Mouse (Mus musculus): Measurements from ENCODE around the gene Nek8. TPM values are rescaled to one million over a fixed set of nuclear protein-coding genes. Genes with fewer than 3 reads are reported as not detected.

Nek8 gene
- polyA plus RNA-seq (2015; fragmentation: Nextera tagmentation; extraction: Ambion mirVana) = 17.3 and 18.4 TPM in 2 replicates

GRCm38 (mm10) chr11:78176402-78176862, at the start of gene Nek8, which contains the start of gene Tlcd1:
Gene Nek8, minus strand, starts transcription at chr11:78176675.
Gene Tlcd1, plus strand, starts transcription at chr11:78176711.
- Histone ChIP-seq H3K36me3 (peaks cover 20% of the 10 kb centered on the region), H3K9me3 (replicated peaks) (no peaks in the 10 kb centered on the region), H3K27me3 (no peaks in the 10 kb centered on the region), H3K27ac (replicated peaks) (peak within 1 kb of the TSS; percentile 99), H3K9ac (peak within 1 kb of the TSS; percentile 75), H3K4me2 (replicated peaks) (peak within 1 kb of the TSS; percentile 90), H3K4me3 (replicated peaks) (peak within 1 kb of the TSS; percentile 74), H3K4me1 (peaks cover 37% of the 10 kb centered on the region)
- ATAC-seq (ENCODE audit: insufficient number of reproducible peaks, low FRiP score, low TSS enrichment, low read depth) = peak; percentile 54; the same call in 1 of the 2 replicates
- under 1% methylated on average over 32 of the region's 32 CpGs for WGBS

GRCm38 (mm10) chr11:78223586-78223985, 47.1 kb upstream of the Nek8 start:
- H3K4me2 ChIP-seq (replicated peaks) = no peak overlapping the region
- H3K27me3 ChIP-seq = no peaks in the 10 kb centered on the region
- 82% methylated on average over 4 of the region's 4 CpGs for WGBS
- no peak overlapping the region for H3K4me3 ChIP-seq (replicated peaks)
- no peaks in the 10 kb centered on the region for H3K4me1 ChIP-seq
- ATAC-seq (ENCODE audit: insufficient number of reproducible peaks, low FRiP score, low TSS enrichment, low read depth) = no peak
- no peak overlapping the region for H3K27ac ChIP-seq (replicated peaks)
- no peaks in the 10 kb centered on the region for H3K9me3 ChIP-seq (replicated peaks)
- H3K9ac ChIP-seq = no peak overlapping the region
- peaks cover 96% of the 10 kb centered on the region for H3K36me3 ChIP-seq

- H3K27me3 ChIP-seq = no peaks in the 10 kb centered on the region
- H3K4me2 ChIP-seq (replicated peaks) = no peak overlapping the region
- H3K36me3 ChIP-seq = peaks cover 95% of the 10 kb centered on the region
- no peaks in the 10 kb centered on the region for H3K4me1 ChIP-seq
- H3K4me3 ChIP-seq (replicated peaks) = no peak overlapping the region
- H3K27ac ChIP-seq (replicated peaks) = no peak overlapping the region
- 85% methylated on average over 11 of the region's 11 CpGs for WGBS
- H3K9ac ChIP-seq = no peak overlapping the region
- ATAC-seq (ENCODE audit: insufficient number of reproducible peaks, low FRiP score, low TSS enrichment, low read depth) = no peak
- H3K9me3 ChIP-seq (replicated peaks) = no peaks in the 10 kb centered on the region
Observed at GRCm38 (mm10) chr11:78215709-78216317, 39.3 kb upstream of the Nek8 start.

- Histone ChIP-seq H3K4me1 (no peaks in the 10 kb centered on the region), H3K27ac (replicated peaks) (no peak overlapping the region), H3K36me3 (peaks cover 97% of the 10 kb centered on the region), H3K27me3 (no peaks in the 10 kb centered on the region), H3K9me3 (replicated peaks) (no peaks in the 10 kb centered on the region), H3K4me3 (replicated peaks) (no peak overlapping the region), H3K9ac (no peak overlapping the region), H3K4me2 (replicated peaks) (no peak overlapping the region)
- no peak for ATAC-seq (ENCODE audit: insufficient number of reproducible peaks, low FRiP score, low TSS enrichment, low read depth)
- WGBS = 94% methylated on average over 14 of the region's 14 CpGs
Observed at GRCm38 (mm10) chr11:78213086-78213817, 36.8 kb upstream of the Nek8 start.

GRCm38 (mm10) chr11:78211513-78211912, 35.0 kb upstream of the Nek8 start:
- Histone ChIP-seq H3K4me2 (replicated peaks) (no peak overlapping the region), H3K27ac (replicated peaks) (no peak overlapping the region), H3K9ac (no peak overlapping the region), H3K36me3 (peaks cover 98% of the 10 kb centered on the region), H3K9me3 (replicated peaks) (no peaks in the 10 kb centered on the region), H3K4me3 (replicated peaks) (no peak overlapping the region), H3K27me3 (no peaks in the 10 kb centered on the region), H3K4me1 (no peaks in the 10 kb centered on the region)
- ATAC-seq (ENCODE audit: insufficient number of reproducible peaks, low FRiP score, low TSS enrichment, low read depth) = no peak
- 82% methylated on average over 5 of the region's 5 CpGs for WGBS

GRCm38 (mm10) chr11:78210615-78211014, 34.1 kb upstream of the Nek8 start:
- H3K27ac ChIP-seq (replicated peaks) = no peak overlapping the region
- no peak overlapping the region for H3K4me3 ChIP-seq (replicated peaks)
- peaks cover 98% of the 10 kb centered on the region for H3K36me3 ChIP-seq
- ATAC-seq (ENCODE audit: insufficient number of reproducible peaks, low FRiP score, low TSS enrichment, low read depth) = no peak
- H3K9me3 ChIP-seq (replicated peaks) = no peaks in the 10 kb centered on the region
- no peaks in the 10 kb centered on the region for H3K4me1 ChIP-seq
- no peak overlapping the region for H3K4me2 ChIP-seq (replicated peaks)
- 76% methylated on average over 7 of the region's 7 CpGs for WGBS
- no peaks in the 10 kb centered on the region for H3K27me3 ChIP-seq
- no peak overlapping the region for H3K9ac ChIP-seq

GRCm38 (mm10) chr11:78209886-78210285, 33.4 kb upstream of the Nek8 start:
- H3K27ac ChIP-seq (replicated peaks) = no peak overlapping the region
- H3K36me3 ChIP-seq = peaks cover 97% of the 10 kb centered on the region
- no peak overlapping the region for H3K4me3 ChIP-seq (replicated peaks)
- WGBS = 85% methylated on average over 6 of the region's 6 CpGs
- no peaks in the 10 kb centered on the region for H3K4me1 ChIP-seq
- H3K27me3 ChIP-seq = no peaks in the 10 kb centered on the region
- H3K9me3 ChIP-seq (replicated peaks) = no peaks in the 10 kb centered on the region
- no peak for ATAC-seq (ENCODE audit: insufficient number of reproducible peaks, low FRiP score, low TSS enrichment, low read depth)
- no peak overlapping the region for H3K9ac ChIP-seq
- no peak overlapping the region for H3K4me2 ChIP-seq (replicated peaks)

GRCm38 (mm10) chr11:78207190-78207589, 30.7 kb upstream of the Nek8 start:
- Histone ChIP-seq H3K4me3 (replicated peaks) (no peak overlapping the region), H3K9ac (no peak overlapping the region), H3K27me3 (no peaks in the 10 kb centered on the region), H3K4me1 (no peaks in the 10 kb centered on the region), H3K27ac (replicated peaks) (no peak overlapping the region), H3K4me2 (replicated peaks) (no peak overlapping the region), H3K36me3 (peaks cover 91% of the 10 kb centered on the region), H3K9me3 (replicated peaks) (no peaks in the 10 kb centered on the region)
- 90% methylated on average over 7 of the region's 7 CpGs for WGBS
- ATAC-seq (ENCODE audit: insufficient number of reproducible peaks, low FRiP score, low TSS enrichment, low read depth) = no peak

- Histone ChIP-seq H3K36me3 (peaks cover 76% of the 10 kb centered on the region), H3K27ac (replicated peaks) (no peak overlapping the region), H3K27me3 (no peaks in the 10 kb centered on the region), H3K4me2 (replicated peaks) (no peak overlapping the region), H3K9ac (no peak overlapping the region), H3K4me1 (no peaks in the 10 kb centered on the region), H3K9me3 (replicated peaks) (no peaks in the 10 kb centered on the region), H3K4me3 (replicated peaks) (no peak overlapping the region)
- 74% methylated on average over 13 of the region's 13 CpGs for WGBS
- ATAC-seq (ENCODE audit: insufficient number of reproducible peaks, low FRiP score, low TSS enrichment, low read depth) = no peak
Observed at GRCm38 (mm10) chr11:78205361-78206206, 29.1 kb upstream of the Nek8 start.

- H3K4me1 ChIP-seq = no peaks in the 10 kb centered on the region
- WGBS = 78% methylated on average over 6 of the region's 6 CpGs
- no peak overlapping the region for H3K4me2 ChIP-seq (replicated peaks)
- no peak overlapping the region for H3K4me3 ChIP-seq (replicated peaks)
- ATAC-seq (ENCODE audit: insufficient number of reproducible peaks, low FRiP score, low TSS enrichment, low read depth) = no peak
- H3K27me3 ChIP-seq = no peaks in the 10 kb centered on the region
- peaks cover 63% of the 10 kb centered on the region for H3K36me3 ChIP-seq
- H3K9me3 ChIP-seq (replicated peaks) = no peaks in the 10 kb centered on the region
- H3K27ac ChIP-seq (replicated peaks) = no peak overlapping the region
- H3K9ac ChIP-seq = no peak overlapping the region
Observed at GRCm38 (mm10) chr11:78204287-78204686, 27.8 kb upstream of the Nek8 start.

GRCm38 (mm10) chr11:78202372-78202771, 25.9 kb upstream of the Nek8 start:
- no peaks in the 10 kb centered on the region for H3K27me3 ChIP-seq
- no peak overlapping the region for H3K4me3 ChIP-seq (replicated peaks)
- H3K4me1 ChIP-seq = no peaks in the 10 kb centered on the region
- no peak for ATAC-seq (ENCODE audit: insufficient number of reproducible peaks, low FRiP score, low TSS enrichment, low read depth)
- no peak overlapping the region for H3K27ac ChIP-seq (replicated peaks)
- no peak overlapping the region for H3K9ac ChIP-seq
- peaks cover 44% of the 10 kb centered on the region for H3K36me3 ChIP-seq
- H3K9me3 ChIP-seq (replicated peaks) = no peaks in the 10 kb centered on the region
- no peak overlapping the region for H3K4me2 ChIP-seq (replicated peaks)
- WGBS = 92% methylated on average over 3 of the region's 3 CpGs

All from embryonic facial prominence, embryonic 15.5 days (tissue).